Mouse (Mus musculus) embryonic fibroblast, embryonic 13.5 days (primary cell): Measurements from ENCODE around the gene Prr7.

Experiments used
- CTCF ChIP-seq: IDR thresholded peaks from 2 replicates; pipeline ENCODE4 v1.5.1; 2011; ENCODE audit warnings: mild to moderate bottlenecking, control low read depth, low read length, moderate library complexity, borderline replicate concordance; ENCODE audit not compliant: insufficient read depth
- POLR2A ChIP-seq: IDR thresholded peaks from 2 replicates; pipeline ENCODE4 v1.6.1; 2011; ENCODE audit warnings: low read depth, mild to moderate bottlenecking, control low read depth, low read length, moderate library complexity

- TF ChIP-seq CTCF (no peak), POLR2A (no peak)
These were observed 13.4 kb downstream of the Prr7 start for GRCm38 (mm10) chr13:55477492-55477891.
